Comparison of ENCODE assay signal across 7 mouse cellular contexts in the genomic region with DNA sequence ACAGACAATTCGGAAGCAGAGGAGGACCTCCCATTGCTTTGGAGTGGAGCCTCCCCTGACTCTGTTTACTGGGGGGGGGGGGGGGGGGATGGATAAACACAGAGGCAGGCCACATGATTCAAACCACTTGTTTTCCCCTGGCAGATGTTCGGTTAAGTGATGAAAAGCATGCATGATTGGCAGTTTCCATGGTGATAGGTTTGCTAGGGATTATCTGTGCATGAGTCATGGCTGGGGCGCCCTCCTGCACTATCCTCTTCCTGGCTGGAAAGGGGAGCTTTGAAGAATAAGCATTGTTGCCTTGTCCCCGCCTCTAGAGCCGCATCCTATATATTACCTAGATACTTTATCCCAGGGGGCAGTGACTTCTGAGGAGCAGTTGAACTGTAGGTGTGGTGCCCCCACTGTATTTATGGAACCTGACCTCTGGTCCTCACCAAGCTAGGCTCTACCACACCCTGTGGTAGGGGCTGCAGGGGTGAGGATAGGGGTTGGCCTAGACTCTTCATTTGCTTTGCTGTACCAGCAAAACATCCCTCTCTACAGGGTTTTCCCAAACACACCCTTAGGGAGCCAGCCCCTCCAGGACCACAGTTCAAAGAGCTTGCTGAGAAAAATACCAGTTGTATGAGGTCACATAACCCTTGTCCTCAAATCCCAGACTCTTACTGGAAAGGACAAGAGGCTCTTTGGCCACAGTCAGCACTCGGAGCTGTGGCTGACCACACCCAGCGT.
DNase-seq lines count a peak whose midpoint lies in the region; ATAC-seq and TF ChIP-seq lines count a peak whose summit lies in the region.

No protein-coding gene starts in this region.

- no peak for TF ChIP-seq CTCF in C2C12 (IDR thresholded peaks at IDR 0.05; ENCODE audit: control insufficient read depth, insufficient read depth, insufficient read length)
- no peak for TF ChIP-seq CTCF in hindbrain, postnatal 0 days (IDR thresholded peaks at IDR 0.05; ENCODE audit: low read depth)
- TF ChIP-seq CTCF in olfactory bulb, adult 2 months (IDR thresholded peaks at IDR 0.05; ENCODE audit: insufficient read depth, low read depth, low read length) = no peak

- peaks cover 8% of the 10 kb centered on the region for H3K4me1 ChIP-seq in forebrain, embryonic 15.5 days
- H3K4me1 ChIP-seq in hindbrain, postnatal 0 days (ENCODE audit: insufficient read depth, low read length) = no peaks in the 10 kb centered on the region
- H3K4me1 ChIP-seq in olfactory bulb, adult 2 months (ENCODE audit: control insufficient read depth, insufficient read depth, low read length) = peaks cover 8% of the 10 kb centered on the region

- no peak overlapping the region for H3K4me3 ChIP-seq in C2C12 (ENCODE audit: insufficient read depth, poor library complexity, severe bottlenecking)
- H3K4me3 ChIP-seq in forebrain, embryonic 15.5 days = no peak overlapping the region
- H3K4me3 ChIP-seq in hindbrain, postnatal 0 days (ENCODE audit: low read length) = no peak overlapping the region
- no peak overlapping the region for H3K4me3 ChIP-seq in olfactory bulb, adult 2 months (ENCODE audit: insufficient read depth, low read depth, low read length)

- H3K27ac ChIP-seq in forebrain, embryonic 15.5 days (replicated peaks) = no peak overlapping the region
- H3K27ac ChIP-seq in hindbrain, postnatal 0 days = no peak overlapping the region
- H3K27ac ChIP-seq in olfactory bulb, adult 2 months (ENCODE audit: insufficient read depth, low read depth, low read length) = 0 out of 2 replicates have a peak overlapping the region, but pooled peaks have one; percentile 23

- H3K36me3 ChIP-seq in C2C12 (ENCODE audit: control insufficient read depth, insufficient read depth) = no peaks in the 10 kb centered on the region
- no peaks in the 10 kb centered on the region for H3K36me3 ChIP-seq in forebrain, embryonic 15.5 days
- no peaks in the 10 kb centered on the region for H3K36me3 ChIP-seq in hindbrain, postnatal 0 days (ENCODE audit: insufficient read depth, low read length)

- H3K27me3 ChIP-seq in C2C12 (ENCODE audit: control insufficient read depth, insufficient read depth, insufficient read length) = no peaks in the 10 kb centered on the region
- H3K27me3 ChIP-seq in forebrain, embryonic 15.5 days = no peaks in the 10 kb centered on the region
- H3K27me3 ChIP-seq in hindbrain, postnatal 0 days (ENCODE audit: insufficient read depth, low read length) = no peaks in the 10 kb centered on the region

- 44% methylated on average over 7 of the region's 7 CpGs for WGBS in forebrain, embryonic 15.5 days
- WGBS in hindbrain, postnatal 0 days = 40% methylated on average over 7 of the region's 7 CpGs
- WGBS in olfactory bulb, adult 2 months = 49% methylated on average over 7 of the region's 7 CpGs

- no peak for TF ChIP-seq POLR2A in olfactory bulb, adult 2 months (IDR thresholded peaks at IDR 0.05; ENCODE audit: insufficient read depth, low read depth, low read length)

- H3K9ac ChIP-seq in forebrain, embryonic 15.5 days (replicated peaks) = no peak overlapping the region
- H3K9ac ChIP-seq in hindbrain, postnatal 0 days (replicated peaks; ENCODE audit: low read length) = no peak overlapping the region

- no peaks in the 10 kb centered on the region for H3K79me2 ChIP-seq in C2C12 (ENCODE audit: control insufficient read depth, insufficient read depth)

- peak overlapping the region; percentile 24 for H3ac ChIP-seq in C2C12 (ENCODE audit: control insufficient read depth, insufficient read length, low read depth)

- peak; percentile 89 for DNase-seq in NIH3T3 (ENCODE audit: low read depth)
- DNase-seq in hindbrain, postnatal 0 days (ENCODE audit: low spot score) = peak; percentile 65
- DNase-seq in left cerebral cortex, adult 11 months (ENCODE audit: low spot score) = no peak
- DNase-seq in layer of hippocampus, postnatal 25 days (ENCODE audit: extremely low spot score in 1 of 2, low spot score in 1 of 2) = no peak

- no peaks in the 10 kb centered on the region for H3K9me3 ChIP-seq in forebrain, embryonic 15.5 days
- no peaks in the 10 kb centered on the region for H3K9me3 ChIP-seq in hindbrain, postnatal 0 days (ENCODE audit: low read length)

- H3K79me3 ChIP-seq in C2C12 (ENCODE audit: low read depth) = no peaks in the 10 kb centered on the region

- H3K4me2 ChIP-seq in forebrain, embryonic 15.5 days (replicated peaks) = no peak overlapping the region
- H3K4me2 ChIP-seq in hindbrain, postnatal 0 days (ENCODE audit: low read depth, low read length) = no peak overlapping the region

- ATAC-seq in forebrain, embryonic 15.5 days (replicated peaks) = peak; percentile 79
- ATAC-seq in hindbrain, postnatal 0 days = peak; percentile 86

TF ChIP-seq in C2C12, 6 proteins besides CTCF, POLR2A, EP300 and RAD21:
- no peak for TF ChIP-seq FOSL1 (IDR thresholded peaks at IDR 0.05; ENCODE audit: insufficient read depth, low read length, poor library complexity, severe bottlenecking)
- TF ChIP-seq MAX (IDR thresholded peaks at IDR 0.05) = peak; percentile 38
- no peak for TF ChIP-seq MYOG (IDR thresholded peaks at IDR 0.05; ENCODE audit: control insufficient read depth, extremely low read depth, insufficient read length)
- TF ChIP-seq USF1 (IDR thresholded peaks at IDR 0.05; ENCODE audit: low read depth) = peak; percentile 32
- peak; percentile 64 for TF ChIP-seq MYOD1 (IDR thresholded peaks at IDR 0.05; ENCODE audit: control insufficient read depth, insufficient read length, low read depth)

Comparison
In these comparisons a context has a peak if more than half of its experiments do, and no peak if none do; other contexts are left out.
1. DNase-seq: peak in NIH3T3 (single experiment) and hindbrain, postnatal 0 days (single experiment); none in left cerebral cortex, adult 11 months (single experiment) and layer of hippocampus, postnatal 25 days (0 of 2).